ENCODE assay signal across 8 mouse cellular contexts in genomic region chr11:70776830-70777571, GRCm38 (mm10). TPM values are rescaled to one million over a fixed set of nuclear protein-coding genes. Genes with fewer than 3 reads are reported as not detected.
DNase-seq lines count a peak whose midpoint lies in the region; ATAC-seq and TF ChIP-seq lines count a peak whose summit lies in the region.

No protein-coding gene starts in this region.

- WGBS in heart, embryonic 14.5 days: 25% methylated on average over 17 of the region's 17 CpGs
- 23% methylated on average over 17 of the region's 17 CpGs for WGBS in liver, embryonic 16.5 days (ENCODE audit: insufficient replicate concordance)
- 30% methylated on average over 17 of the region's 17 CpGs for WGBS in neural tube, embryonic 14.5 days

- DNase-seq in CD8-positive naive resting alpha-beta T cell, adult 2 months (ENCODE audit: low read depth in 2 of 2, low spot score in 2 of 2): peak; percentile 66 to 70
- peak; percentile 32 for DNase-seq in fibroblast of lung, adult 2 months (ENCODE audit: low read depth)
- DNase-seq in kidney, postnatal 10 days: peak; percentile 85
- DNase-seq in testis, postnatal 10 days (ENCODE audit: low spot score): peak; percentile 80

- H3K27me3 ChIP-seq in heart, embryonic 14.5 days (ENCODE audit: control insufficient read depth, insufficient read depth, low read length): no peaks in the 10 kb centered on the region
- H3K27me3 ChIP-seq in liver, embryonic 16.5 days (ENCODE audit: control insufficient read depth, insufficient read depth, low read depth, low read length): no peaks in the 10 kb centered on the region
- no peaks in the 10 kb centered on the region for H3K27me3 ChIP-seq in neural tube, embryonic 14.5 days (ENCODE audit: control insufficient read depth, insufficient read depth, low read length)

- peak; percentile 76 for TF ChIP-seq CTCF in bone marrow macrophage, adult 2 months (IDR thresholded peaks at IDR 0.05; ENCODE audit: low read depth, low read length)

- peaks cover 6% of the 10 kb centered on the region for H3K4me1 ChIP-seq in bone marrow macrophage, adult 2 months (ENCODE audit: control insufficient read depth, insufficient read depth, low read length)
- peaks cover 0 to 4% of the 10 kb centered on the region in 2 experiments; a peak in 1 of 4 replicates for H3K4me1 ChIP-seq in heart, embryonic 14.5 days (ENCODE audit: control insufficient read depth in 2 of 2, insufficient read depth in 2 of 2, low read length in 2 of 2)
- peaks cover 4% of the 10 kb centered on the region for H3K4me1 ChIP-seq in liver, embryonic 16.5 days (ENCODE audit: control insufficient read depth, low read depth, low read length)
- H3K4me1 ChIP-seq in neural tube, embryonic 14.5 days (ENCODE audit: control insufficient read depth, insufficient read depth, low read length): no peaks in the 10 kb centered on the region

- ATAC-seq in heart, embryonic 14.5 days (ENCODE audit: insufficient number of reproducible peaks, insufficient read depth, low FRiP score, low read depth): peak; percentile 66; the same call in 1 of the 2 replicates
- ATAC-seq in liver, embryonic 16.5 days (ENCODE audit: low read depth): peak; percentile 47; the same call in 1 of the 2 replicates
- ATAC-seq in neural tube, embryonic 14.5 days (ENCODE audit: low read depth): peak; percentile 90

- H3K9me3 ChIP-seq in heart, embryonic 14.5 days (ENCODE audit: control insufficient read depth, low read length): no peaks in the 10 kb centered on the region
- no peaks in the 10 kb centered on the region for H3K9me3 ChIP-seq in liver, embryonic 16.5 days (replicated peaks; ENCODE audit: control insufficient read depth, low read length)
- no peaks in the 10 kb centered on the region for H3K9me3 ChIP-seq in neural tube, embryonic 14.5 days (ENCODE audit: control insufficient read depth, low read length)

- peak overlapping the region; percentile 11; the same call in 1 of the 2 replicates for H3K4me2 ChIP-seq in heart, embryonic 14.5 days (ENCODE audit: low read length)
- no peak overlapping the region for H3K4me2 ChIP-seq in liver, embryonic 16.5 days (ENCODE audit: low read depth, low read length)
- no peak overlapping the region for H3K4me2 ChIP-seq in neural tube, embryonic 14.5 days (ENCODE audit: low read depth, low read length)

- H3K9ac ChIP-seq in heart, embryonic 14.5 days (ENCODE audit: low read length): no peak overlapping the region
- no peak overlapping the region for H3K9ac ChIP-seq in liver, embryonic 16.5 days (ENCODE audit: low read depth, low read length)
- H3K9ac ChIP-seq in neural tube, embryonic 14.5 days (replicated peaks; ENCODE audit: low read depth, low read length): no peak overlapping the region

- no peak overlapping the region for H3K27ac ChIP-seq in bone marrow macrophage, adult 2 months (ENCODE audit: insufficient read depth, low read depth, low read length)
- H3K27ac ChIP-seq in heart, embryonic 14.5 days (replicated peaks in 1 of 2; ENCODE audit: control insufficient read depth in 1 of 2, insufficient read depth in 1 of 2, low read depth in 2 of 2, low read length in 2 of 2): no peak overlapping the region
- H3K27ac ChIP-seq in liver, embryonic 16.5 days (ENCODE audit: low read length): no peak overlapping the region
- H3K27ac ChIP-seq in neural tube, embryonic 14.5 days (ENCODE audit: low read depth, low read length): no peak overlapping the region

- H3K36me3 ChIP-seq in heart, embryonic 14.5 days (ENCODE audit: control insufficient read depth, insufficient read depth, low read length): peaks cover 25% of the 10 kb centered on the region
- H3K36me3 ChIP-seq in liver, embryonic 16.5 days (ENCODE audit: control insufficient read depth, insufficient read depth): no peaks in the 10 kb centered on the region
- peaks cover 3% of the 10 kb centered on the region; the same call in 1 of the 2 replicates for H3K36me3 ChIP-seq in neural tube, embryonic 14.5 days (ENCODE audit: control insufficient read depth, insufficient read depth, low read length)

- no peak for TF ChIP-seq POLR2A in bone marrow macrophage, adult 2 months (IDR thresholded peaks at IDR 0.05; ENCODE audit: borderline replicate concordance, low read depth, low read length)

- no peak overlapping the region for H3K4me3 ChIP-seq in bone marrow macrophage, adult 2 months (ENCODE audit: insufficient read depth, low read length)
- H3K4me3 ChIP-seq in heart, embryonic 14.5 days (ENCODE audit: control insufficient read depth in 1 of 2, insufficient read depth in 1 of 2, low read depth in 1 of 2, low read length in 2 of 2): no peak overlapping the region
- no peak overlapping the region for H3K4me3 ChIP-seq in liver, embryonic 16.5 days (ENCODE audit: low read depth, low read length)
- no peak overlapping the region for H3K4me3 ChIP-seq in neural tube, embryonic 14.5 days (ENCODE audit: low read depth, low read length)

RNA-seq across cellular contexts. Expression of gene Zfp3, which starts 13.0 kb away (rescaled TPM):
- 2.7 and 3.3 TPM in 2 replicates for polyA plus RNA-seq in bone marrow macrophage, adult 2 months (2012; ENCODE audit: insufficient read depth, insufficient read length, missing spikeins)
- 9.3 and 9.9 TPM in 2 replicates for polyA plus RNA-seq in heart, embryonic 14.5 days (2014; fragmentation: Nextera tagmentation; extraction: Ambion mirVana)
- 1.3 and 1.6 TPM in 2 replicates for polyA plus RNA-seq in liver, embryonic 16.5 days (2015; fragmentation: Nextera tagmentation; extraction: Ambion mirVana)
- polyA plus RNA-seq in neural tube, embryonic 14.5 days (2014; fragmentation: Nextera tagmentation; extraction: Ambion mirVana): 16.3 and 19.8 TPM in 2 replicates

RNA-seq across cellular contexts. Expression of gene Scimp, which starts 35.4 kb away (rescaled TPM):
- polyA plus RNA-seq in bone marrow macrophage, adult 2 months (2012; ENCODE audit: insufficient read depth, insufficient read length, missing spikeins): 1.1 TPM in 1 of 2 replicates, not detected in the other
- polyA plus RNA-seq in heart, embryonic 14.5 days (2014; fragmentation: Nextera tagmentation; extraction: Ambion mirVana): 0.50 and 0.62 TPM in 2 replicates
- polyA plus RNA-seq in liver, embryonic 16.5 days (2015; fragmentation: Nextera tagmentation; extraction: Ambion mirVana): 0.57 and 1.0 TPM in 2 replicates
- not detected in 2 replicates for polyA plus RNA-seq in neural tube, embryonic 14.5 days (2014; fragmentation: Nextera tagmentation; extraction: Ambion mirVana)

Comparison
In these comparisons a context has a peak if more than half of its experiments do, and no peak if none do; other contexts are left out.
1. DNase-seq: peak in every context shown above with its lines; median percentile 85 in kidney, postnatal 10 days; 80 in testis, postnatal 10 days; 68 in CD8-positive naive resting alpha-beta T cell, adult 2 months; 32 in fibroblast of lung, adult 2 months.